Mouse (Mus musculus) neural tube, embryonic 13.5 days (tissue): ENCODE results near the gene Chic2. TPM values are rescaled to one million over a fixed set of nuclear protein-coding genes. Genes with fewer than 3 reads are reported as not detected.

ENCODE experiments used
- ATAC-seq: fragments of 200-750 bp; cut with Nextera tagmentation; 2 replicates; pipeline ENCODE4 v1.8.0; 2017; ENCODE audit warnings: low read depth, mild to moderate bottlenecking, moderate TSS enrichment, moderate library complexity
- H3K27ac ChIP-seq: fragments of 300-500 bp; sonication (generic); replicated peaks from 2 replicates; pipeline ENCODE4 v1.5.1; 2015; ENCODE audit warnings: moderate library complexity, mild to moderate bottlenecking, inconsistent platforms
- H3K27me3 ChIP-seq: fragments of 300-500 bp; sonication (generic); 2 replicates; pipeline ENCODE4 v1.6.1; 2015; ENCODE audit warnings: mild to moderate bottlenecking, inconsistent platforms
- H3K36me3 ChIP-seq: fragments of 300-500 bp; sonication (generic); 2 replicates; pipeline ENCODE4 v1.6.1; 2015; ENCODE audit warnings: mild to moderate bottlenecking, inconsistent platforms
- H3K4me1 ChIP-seq: fragments of 300-500 bp; sonication (generic); replicated peaks from 2 replicates; pipeline ENCODE4 v1.6.1; 2015; ENCODE audit warnings: inconsistent platforms
- H3K4me2 ChIP-seq: fragments of 300-500 bp; sonication (generic); 2 replicates; pipeline ENCODE4 v1.6.1; 2015; ENCODE audit warnings: inconsistent platforms, mild to moderate bottlenecking, moderate library complexity
- H3K4me3 ChIP-seq: fragments of 300-500 bp; sonication (generic); 2 replicates; pipeline ENCODE4 v1.5.1; 2015; ENCODE audit warnings: mild to moderate bottlenecking, inconsistent platforms
- H3K9ac ChIP-seq: fragments of 300-500 bp; sonication (generic); 2 replicates; pipeline ENCODE4 v1.6.1; 2015; ENCODE audit warnings: moderate library complexity, mild to moderate bottlenecking, inconsistent platforms
- H3K9me3 ChIP-seq: fragments of 300-500 bp; sonication (generic); 2 replicates; pipeline ENCODE4 v1.6.1; 2016; ENCODE audit warnings: inconsistent platforms
- WGBS: fragments of 180-500 bp; shearing (Covaris S2); methylation state at CpG from one replicate; pipeline ENCODE4 v1.1.7; 2015; 5-methylcytosine and 5-hydroxymethylcytosine counted together
- polyA plus RNA-seq: library from polyadenylated mRNA; unstranded; fragments of >200 nt; fragmentation: Nextera tagmentation; extraction: Ambion mirVana; gene quantifications from 2 replicates; pipeline ENCODE4 v1.2.1, GENCODE M21; 2015

Chic2 gene
- polyA plus RNA-seq, 1 experiment from 2014 or later: 42.5 TPM

DNA sequence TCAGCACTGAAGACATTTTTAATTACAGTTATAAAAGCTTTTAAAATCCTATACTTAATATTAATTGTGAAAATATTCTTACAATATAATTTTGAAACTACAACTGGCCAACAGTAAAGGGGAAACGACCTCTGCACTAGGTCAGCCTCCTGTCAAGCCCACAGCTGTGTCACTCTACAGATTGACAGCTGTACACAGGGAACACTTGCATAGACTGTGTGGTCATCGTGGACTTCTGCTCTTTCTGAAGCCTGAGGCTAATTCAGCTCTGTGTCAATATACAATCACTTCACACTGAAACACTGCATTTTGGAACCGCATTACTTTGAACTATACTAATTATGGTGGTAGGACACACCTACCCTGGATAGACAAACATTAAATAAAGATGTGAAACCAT is 39.8 kb downstream of the Chic2 start:
- no peak overlapping the region for H3K27ac ChIP-seq
- H3K27me3 ChIP-seq: peaks cover 45% of the 10 kb centered on the region
- ATAC-seq: no peak
- H3K4me2 ChIP-seq: no peak overlapping the region
- H3K4me1 ChIP-seq: no peaks in the 10 kb centered on the region
- H3K36me3 ChIP-seq: peaks cover 36% of the 10 kb centered on the region
- no peak overlapping the region for H3K9ac ChIP-seq
- no peaks in the 10 kb centered on the region for H3K9me3 ChIP-seq
- WGBS: 77% methylated on average over 3 of the region's 3 CpGs
- no peak overlapping the region for H3K4me3 ChIP-seq

DNA sequence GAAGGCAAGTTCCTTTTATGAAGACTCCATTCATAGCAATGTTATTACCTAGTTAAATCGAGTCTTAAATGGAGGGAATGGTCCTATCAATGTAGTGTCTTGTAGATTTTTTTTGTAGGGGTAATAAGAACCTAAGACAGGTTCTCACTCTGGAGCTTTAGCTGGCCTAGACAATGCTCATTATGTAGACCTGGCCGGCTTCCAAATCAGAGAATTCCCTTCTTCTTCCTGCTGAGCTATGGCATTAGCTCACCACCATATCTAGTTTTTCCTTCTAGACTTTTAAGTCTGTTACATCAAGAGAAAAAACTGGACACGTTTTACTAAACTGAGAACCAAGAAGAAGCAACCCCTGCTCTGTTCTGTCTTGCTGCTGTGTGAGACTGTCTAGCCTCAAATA is 42.5 kb downstream of the Chic2 start:
- Histone ChIP-seq H3K4me1 (peaks cover 4% of the 10 kb centered on the region; the same call in 1 of the 2 replicates), H3K27ac (no peak overlapping the region), H3K4me2 (no peak overlapping the region), H3K27me3 (peaks cover 39% of the 10 kb centered on the region), H3K9me3 (no peaks in the 10 kb centered on the region), H3K9ac (no peak overlapping the region), H3K36me3 (peaks cover 33% of the 10 kb centered on the region), H3K4me3 (no peak overlapping the region)
- no peak for ATAC-seq
- 84% methylated on average over 3 of the region's 3 CpGs for WGBS

DNA sequence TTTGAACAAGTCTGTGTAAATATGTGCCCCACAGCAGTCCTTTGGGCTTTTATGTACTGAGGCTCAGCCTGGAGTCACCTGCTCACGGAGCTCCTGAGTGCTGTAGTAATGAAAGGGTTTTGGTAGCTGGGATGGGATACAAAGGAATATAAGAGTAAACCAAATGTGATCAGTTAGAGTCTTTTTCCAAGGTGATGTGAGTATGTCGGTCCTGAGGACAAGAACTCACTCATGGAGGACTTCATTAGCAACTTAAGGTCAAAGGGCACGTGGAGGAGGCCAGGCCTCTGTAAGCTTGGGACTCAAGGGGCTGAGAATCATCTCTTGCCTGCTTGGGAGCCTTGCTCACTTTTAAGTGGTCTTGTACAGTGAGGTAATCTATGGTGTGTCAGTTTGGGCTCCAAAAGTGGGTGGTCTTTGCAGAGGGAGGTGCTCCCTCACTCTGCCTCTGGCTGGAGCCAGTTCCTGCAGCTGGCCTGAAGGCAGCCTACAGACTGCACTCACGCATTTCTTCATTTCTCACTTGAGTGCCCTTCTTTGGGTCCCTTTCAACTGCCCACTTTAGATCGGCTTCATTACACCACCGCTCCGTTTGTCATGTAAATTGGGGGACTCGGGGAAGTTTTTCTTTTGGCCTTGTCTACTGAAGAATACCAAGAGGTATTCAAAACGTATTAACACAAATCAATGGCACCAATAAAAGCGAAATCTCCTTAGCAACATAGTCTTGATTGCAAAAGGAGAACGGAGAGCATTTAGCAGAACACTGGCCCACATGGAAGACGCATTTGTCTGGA is 45.7 kb downstream of the Chic2 start:
- Histone ChIP-seq H3K4me2 (no peak overlapping the region), H3K36me3 (peaks cover 37% of the 10 kb centered on the region), H3K9me3 (no peaks in the 10 kb centered on the region), H3K27ac (no peak overlapping the region), H3K4me1 (peaks cover 4% of the 10 kb centered on the region; the same call in 1 of the 2 replicates), H3K27me3 (peaks cover 33% of the 10 kb centered on the region), H3K9ac (no peak overlapping the region), H3K4me3 (no peak overlapping the region)
- 18% methylated on average over 12 of the region's 12 CpGs for WGBS
- peak; percentile 90 for ATAC-seq

GRCm38 (mm10) chr5:74994947-74995346 is 49.6 kb downstream of the Chic2 start:
- Histone ChIP-seq H3K9ac (no peak overlapping the region), H3K27ac (no peak overlapping the region), H3K9me3 (peaks cover 7% of the 10 kb centered on the region; the same call in 1 of the 2 replicates), H3K4me2 (no peak overlapping the region), H3K4me1 (peaks cover 4% of the 10 kb centered on the region; the same call in 1 of the 2 replicates), H3K36me3 (peaks cover 36% of the 10 kb centered on the region), H3K4me3 (no peak overlapping the region), H3K27me3 (peaks cover 18% of the 10 kb centered on the region)
- ATAC-seq: peak; percentile 58; the same call in 1 of the 2 replicates
- 58% methylated on average over 8 of the region's 8 CpGs for WGBS

DNA sequence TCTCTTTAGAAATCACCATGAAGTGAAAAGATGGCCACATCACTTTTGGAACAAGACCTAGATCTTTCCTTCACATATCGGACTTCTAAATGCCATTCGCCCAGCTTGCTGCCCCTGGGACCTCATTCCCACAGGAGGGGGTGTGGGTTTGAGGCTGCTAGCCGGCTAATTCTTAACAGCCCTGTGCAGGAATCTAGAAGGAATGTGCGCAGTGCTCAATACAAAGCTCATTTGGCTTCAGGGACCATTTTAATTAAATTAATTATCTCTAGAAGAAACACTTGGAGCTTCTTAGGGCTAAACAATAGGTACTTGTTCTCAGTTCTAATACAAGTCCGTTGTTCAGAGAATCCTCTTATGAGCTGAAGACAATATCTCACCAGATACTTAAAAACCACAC is 60.5 kb downstream of the Chic2 start:
- H3K4me1 ChIP-seq: peaks cover 29% of the 10 kb centered on the region
- 30% methylated on average over 5 of the region's 5 CpGs for WGBS
- H3K27me3 ChIP-seq: peaks cover 56% of the 10 kb centered on the region
- no peak overlapping the region for H3K9ac ChIP-seq
- no peak overlapping the region for H3K4me3 ChIP-seq
- no peaks in the 10 kb centered on the region for H3K9me3 ChIP-seq
- ATAC-seq: no peak
- H3K4me2 ChIP-seq: no peak overlapping the region
- H3K27ac ChIP-seq: no peak overlapping the region
- H3K36me3 ChIP-seq: no peaks in the 10 kb centered on the region

- no peak overlapping the region for H3K4me2 ChIP-seq
- no peak for ATAC-seq
These were observed 64.0 kb downstream of the Chic2 start for GRCm38 (mm10) chr5:74980574-74980973.

GRCm38 (mm10) chr5:74980154-74980553 is 64.4 kb downstream of the Chic2 start:
- H3K36me3 ChIP-seq: no peaks in the 10 kb centered on the region
- H3K4me2 ChIP-seq: no peak overlapping the region
- no peak overlapping the region for H3K4me3 ChIP-seq
- ATAC-seq: no peak
- 5% methylated on average over 7 of the region's 7 CpGs for WGBS
- H3K9me3 ChIP-seq: no peaks in the 10 kb centered on the region
- peaks cover 76% of the 10 kb centered on the region for H3K27me3 ChIP-seq
- peaks cover 30% of the 10 kb centered on the region for H3K4me1 ChIP-seq
- no peak overlapping the region for H3K27ac ChIP-seq
- no peak overlapping the region for H3K9ac ChIP-seq

More at GRCm38 (mm10) chr5:74980574-74980973, 64.0 kb downstream of the Chic2 start:
- Histone ChIP-seq H3K4me3 (no peak overlapping the region), H3K36me3 (no peaks in the 10 kb centered on the region), H3K9ac (no peak overlapping the region), H3K4me1 (peaks cover 29% of the 10 kb centered on the region), H3K9me3 (no peaks in the 10 kb centered on the region), H3K27me3 (peaks cover 77% of the 10 kb centered on the region), H3K27ac (no peak overlapping the region)
- whole genome bisulfite sequencing: 59% methylated on average over 4 of the region's 4 CpGs

DNA sequence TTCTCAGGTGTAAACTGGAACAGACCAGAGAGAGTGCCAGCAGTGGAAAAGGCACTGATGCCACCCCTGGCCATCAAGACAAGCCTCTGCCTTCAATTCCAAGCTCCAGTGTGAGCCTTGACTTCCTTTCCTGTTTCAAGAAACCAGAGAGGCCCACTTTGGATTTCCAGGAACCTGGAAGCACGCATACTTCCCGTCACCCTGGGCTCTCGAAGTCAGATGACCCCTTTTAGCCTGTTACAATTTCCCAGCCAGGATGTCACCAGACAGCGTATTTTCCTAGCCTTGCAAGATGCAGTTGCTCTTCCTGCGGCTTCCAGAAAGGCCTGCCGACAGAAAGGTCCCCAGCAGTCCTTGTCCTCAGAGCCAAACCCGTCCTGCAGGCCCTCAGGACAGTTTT is 65.0 kb downstream of the Chic2 start:
- no peak overlapping the region for H3K9ac ChIP-seq
- H3K4me1 ChIP-seq: peaks cover 35% of the 10 kb centered on the region
- H3K27ac ChIP-seq: 0 out of 2 replicates have a peak overlapping the region, but pooled peaks have one; percentile 33
- H3K4me2 ChIP-seq: no peak overlapping the region
- H3K36me3 ChIP-seq: no peaks in the 10 kb centered on the region
- peaks cover 72% of the 10 kb centered on the region for H3K27me3 ChIP-seq
- no peak for ATAC-seq
- WGBS: 43% methylated on average over 7 of the region's 7 CpGs
- H3K4me3 ChIP-seq: no peak overlapping the region
- H3K9me3 ChIP-seq: no peaks in the 10 kb centered on the region

DNA sequence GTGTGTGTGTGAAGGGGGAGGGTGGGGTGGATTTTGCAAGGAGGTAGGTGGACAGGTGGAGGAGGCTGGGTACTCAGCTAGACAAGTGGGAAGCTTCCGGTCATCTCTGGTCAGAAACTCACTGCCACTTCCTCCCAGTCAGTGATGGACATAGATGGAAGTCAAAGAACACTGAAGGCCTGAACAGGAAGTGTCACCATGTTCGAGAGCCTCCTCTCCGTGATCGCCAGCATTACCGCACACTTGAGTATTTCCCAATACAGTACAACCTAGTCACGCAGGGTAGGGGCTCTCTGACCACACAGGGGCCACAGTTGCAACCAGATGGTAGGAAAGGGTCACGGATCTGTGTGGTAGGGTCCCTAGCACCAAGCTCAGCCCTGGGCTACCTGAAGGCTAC is 69.1 kb downstream of the Chic2 start:
- H3K4me1 ChIP-seq: peaks cover 25% of the 10 kb centered on the region
- WGBS: 91% methylated on average over 7 of the region's 7 CpGs
- H3K9me3 ChIP-seq: no peaks in the 10 kb centered on the region
- no peak overlapping the region for H3K9ac ChIP-seq
- peaks cover 73% of the 10 kb centered on the region for H3K27me3 ChIP-seq
- ATAC-seq: no peak
- H3K4me2 ChIP-seq: no peak overlapping the region
- H3K27ac ChIP-seq: no peak overlapping the region
- no peaks in the 10 kb centered on the region for H3K36me3 ChIP-seq
- no peak overlapping the region for H3K4me3 ChIP-seq

GRCm38 (mm10) chr5:74974726-74975411 is 69.7 kb downstream of the Chic2 start:
- 56% methylated on average over 12 of the region's 12 CpGs for WGBS
- peaks cover 72% of the 10 kb centered on the region for H3K27me3 ChIP-seq
- ATAC-seq: no peak

DNA sequence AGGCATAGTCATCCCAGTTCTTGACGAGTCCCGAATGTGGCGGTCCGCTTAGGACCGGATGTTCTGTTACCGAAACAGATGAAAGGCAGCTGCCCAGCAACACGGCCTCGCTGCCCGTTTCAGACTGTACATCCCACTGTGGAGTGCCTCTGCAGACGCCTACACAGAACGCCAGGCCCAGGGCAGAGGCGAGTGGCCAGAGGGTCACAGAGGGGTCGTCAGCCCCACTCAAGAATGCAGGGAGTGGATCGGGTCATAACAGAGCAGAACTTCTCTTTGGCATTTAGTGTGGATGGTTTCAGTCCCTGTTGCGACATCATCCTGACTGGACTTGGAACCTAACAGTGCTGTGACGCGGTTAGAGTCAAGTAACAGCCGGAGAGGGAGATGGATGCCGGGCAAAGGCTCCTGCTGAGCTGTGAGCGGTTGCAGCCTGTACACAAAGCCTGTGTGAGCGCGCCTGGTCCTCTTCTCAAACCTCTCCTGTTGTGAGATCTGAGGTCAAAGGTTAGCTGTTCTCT is 70.5 kb downstream of the Chic2 start:
- no peak for ATAC-seq
- Histone ChIP-seq H3K4me2 (no peak overlapping the region), H3K27ac (no peak overlapping the region), H3K9me3 (no peaks in the 10 kb centered on the region), H3K4me1 (peaks cover 13% of the 10 kb centered on the region), H3K9ac (peak overlapping the region; percentile 17; the same call in 1 of the 2 replicates), H3K36me3 (no peaks in the 10 kb centered on the region), H3K27me3 (peaks cover 64% of the 10 kb centered on the region), H3K4me3 (no peak overlapping the region)
- 48% methylated on average over 22 of the region's 22 CpGs for WGBS

More at GRCm38 (mm10) chr5:74974726-74975411, 69.7 kb downstream of the Chic2 start:
- Histone ChIP-seq H3K27ac (no peak overlapping the region), H3K9me3 (no peaks in the 10 kb centered on the region), H3K36me3 (no peaks in the 10 kb centered on the region), H3K4me1 (peaks cover 18% of the 10 kb centered on the region), H3K4me3 (no peak overlapping the region), H3K4me2 (no peak overlapping the region), H3K9ac (no peak overlapping the region)

DNA sequence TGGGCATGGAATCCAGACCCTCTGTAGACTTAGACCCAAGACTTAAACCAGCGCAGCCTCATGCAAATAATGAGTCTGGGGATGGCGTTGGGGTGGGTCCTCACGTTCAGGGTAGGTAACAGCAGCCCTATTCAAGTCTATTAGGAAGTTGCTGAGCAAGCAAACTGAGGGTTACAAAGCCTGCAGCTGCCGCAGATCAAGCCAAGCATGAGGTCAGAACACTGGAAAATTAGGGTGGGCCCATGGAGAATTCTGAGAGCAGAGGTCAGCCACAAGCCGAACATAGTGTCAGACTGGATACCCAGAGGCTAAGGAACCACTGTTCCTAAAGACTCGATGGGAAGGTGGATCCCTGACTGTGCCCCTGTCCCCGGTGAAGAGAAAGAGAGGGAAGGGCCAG is 73.2 kb downstream of the Chic2 start:
- no peak overlapping the region for H3K4me3 ChIP-seq
- WGBS: 63% methylated on average over 7 of the region's 7 CpGs
- ATAC-seq: no peak

More for the DNA sequence above, 73.2 kb downstream of the Chic2 start:
- Histone ChIP-seq H3K9ac (no peak overlapping the region), H3K9me3 (no peaks in the 10 kb centered on the region), H3K27ac (no peak overlapping the region), H3K4me1 (peaks cover 20% of the 10 kb centered on the region), H3K27me3 (peaks cover 40% of the 10 kb centered on the region), H3K36me3 (no peaks in the 10 kb centered on the region), H3K4me2 (no peak overlapping the region)
